14 mouse cellular contexts compared by ENCODE assay signal in genomic region chr15:103171276-103171675, GRCm38 (mm10). TPM values are rescaled to one million over a fixed set of nuclear protein-coding genes. Genes with fewer than 3 reads are reported as not detected.
DNase-seq lines count a peak whose midpoint lies in the region; TF ChIP-seq lines count a peak whose summit lies in the region.
"Had no signal": no experiment of that assay in that cellular context is flagged by ENCODE, and none has a peak within 500 bp of the region (broad histone marks: within the 10 kb centered on the region; RNA-seq: fewer than 3 reads in every experiment).

No protein-coding gene starts in this region.

- no peak overlapping the region for H3K27ac ChIP-seq in kidney, adult 2 months (ENCODE audit: insufficient read depth, low read depth, low read length)
- H3K27ac ChIP-seq: forebrain, embryonic 15.5 days; hindbrain, embryonic 14.5 days; stomach, embryonic 15.5 days had no signal

- no peaks in the 10 kb centered on the region for H3K36me3 ChIP-seq in kidney, adult 2 months (ENCODE audit: control insufficient read depth, insufficient read depth, low read length)
- H3K36me3 ChIP-seq: forebrain, embryonic 15.5 days; midbrain, embryonic 10.5 days; stomach, embryonic 15.5 days had no signal

- no peaks in the 10 kb centered on the region for H3K27me3 ChIP-seq in kidney, adult 2 months (replicated peaks; ENCODE audit: control insufficient read depth, insufficient read depth, low read length)

- TF ChIP-seq POLR2A in kidney, adult 2 months (IDR thresholded peaks at IDR 0.05; ENCODE audit: low read depth, low read length), result no peak

- 37% methylated on average over 8 of the region's 8 CpGs for WGBS in kidney, adult 2 months

- H3K4me3 ChIP-seq in kidney, adult 2 months (ENCODE audit: insufficient read depth, low read depth, low read length), result no peak overlapping the region
- H3K4me3 ChIP-seq: forebrain, embryonic 15.5 days; stomach, embryonic 15.5 days had no signal

- peak; percentile 56 for DNase-seq in gastrocnemius, postnatal 10 days
- no peak for DNase-seq in gastrocnemius, adult 18-20 months (ENCODE audit: low spot score)
- peak; percentile 65 for DNase-seq in adrenal gland, postnatal 10 days
- DNase-seq in kidney, adult 2 months, result peak; percentile 80
- DNase-seq in neural tube, embryonic 10.5 days (ENCODE audit: extremely low spot score, low spot score), result peak; percentile 41
- DNase-seq in spleen, postnatal 4 days (ENCODE audit: low spot score in 2 of 2), result no peak
- no peak for DNase-seq in thymus, adult 18-20 months
- DNase-seq in natural killer cell, adult 2 months (ENCODE audit: low spot score in 2 of 2), result no peak
- DNase-seq: heart, adult 18-20 months; retina, postnatal 1 day had no signal

- TF ChIP-seq CTCF in kidney, adult 2 months (conservative IDR thresholded peaks at IDR 0.05; ENCODE audit: insufficient read depth, insufficient read length, low read depth, low read length), result no peak

- peaks cover 10% of the 10 kb centered on the region; the same call in 1 of the 2 replicates for H3K4me1 ChIP-seq in kidney, adult 2 months (ENCODE audit: control insufficient read depth, insufficient read depth, low read length)

RNA-seq across cellular contexts. Expression of gene Smug1, which starts 4.4 kb away (rescaled TPM):
- total RNA-seq in gastrocnemius, postnatal 10 days (2021), result 10 to 100 TPM; 10.5 to 12.2 TPM
- 10 to 100 TPM in 1 of 2 experiments, 1 to 10 TPM in 1; 9.4 to 11.3 TPM for total RNA-seq in gastrocnemius, adult 18-20 months (2021)
- 10 to 100 TPM; 14.0 to 19.9 TPM for total RNA-seq in adrenal gland, postnatal 10 days (2021)
- polyA plus RNA-seq in kidney, adult 2 months (2012; rRNA removed), result 15.5 and 19.4 TPM in 2 replicates

Comparison
In these comparisons a context has a peak if more than half of its experiments do, and no peak if none do; other contexts are left out.
1. DNase-seq: peak in gastrocnemius, postnatal 10 days (single experiment), adrenal gland, postnatal 10 days (single experiment), kidney, adult 2 months (single experiment) and neural tube, embryonic 10.5 days (single experiment); none in gastrocnemius, adult 18-20 months (single experiment), spleen, postnatal 4 days (0 of 2), thymus, adult 18-20 months (0 of 2) and natural killer cell, adult 2 months (0 of 2).